Mouse (Mus musculus): ENCODE measurements at regions not wholly inside any gene's neighbourhood (a gene's known extent, or its start where the extent isn't known, plus 50 kb on each side); places are given as distances from the start of the nearest gene placed in this dataset.
"Not testable (repeated sequence)": the region's sequence is repeated elsewhere in the genome, so short reads cannot be mapped to it uniquely, and the experiment has no call there.

GRCm38 (mm10) chr2:39420696-39421095 is 194.4 kb upstream of the Ppp6c start:
- in situ Hi-C loops (cut with MboI; ENCODE audit: unreplicated experiment in 2 of 2), result no loop called here

GRCm38 (mm10) chr2:39400336-39400735 is 174.1 kb upstream of the Ppp6c start:
- in situ Hi-C loops (cut with MboI; ENCODE audit: unreplicated experiment in 2 of 2), result no loop called here

GRCm38 (mm10) chr2:39399523-39399922 is 173.3 kb upstream of the Ppp6c start:
- in situ Hi-C loops (cut with MboI; ENCODE audit: unreplicated experiment in 2 of 2), result no loop called here

GRCm38 (mm10) chr2:39394643-39395042 is 168.4 kb upstream of the Ppp6c start:
- in situ Hi-C loops (cut with MboI; ENCODE audit: unreplicated experiment in 2 of 2), result no loop called here

GRCm38 (mm10) chr2:39377264-39377663 is 151.0 kb upstream of the Ppp6c start:
- in situ Hi-C loops (cut with MboI; ENCODE audit: unreplicated experiment in 2 of 2), result loop anchor here (5.0 to 10.0 kb wide), 5 partner anchors 100 to 942 kb away; partner anchors contain the start of gene Nr6a1 (in 1 of the 2)

- in situ Hi-C loops (cut with MboI; ENCODE audit: unreplicated experiment in 2 of 2), result loop anchor here (5.0 to 25.0 kb wide), 8 partner anchors 96 to 938 kb away; partner anchors contain the start of gene Nr6a1 (in 2 of the 2)
Measured at GRCm38 (mm10) chr2:39373068-39373779, 147.0 kb upstream of the Ppp6c start.

- in situ Hi-C loops (cut with MboI; ENCODE audit: unreplicated experiment in 2 of 2), result no loop called here
Measured at GRCm38 (mm10) chr2:39344207-39344606, 118.0 kb upstream of the Ppp6c start.

GRCm38 (mm10) chr2:39340406-39340805 is 114.2 kb upstream of the Ppp6c start:
- in situ Hi-C loops (cut with MboI; ENCODE audit: unreplicated experiment in 2 of 2), result no loop called here

- in situ Hi-C loops (cut with MboI; ENCODE audit: unreplicated experiment in 2 of 2), result no loop called here
Measured at GRCm38 (mm10) chr2:39338832-39339649, 112.8 kb upstream of the Ppp6c start.

- in situ Hi-C loops (cut with MboI; ENCODE audit: unreplicated experiment in 2 of 2), result no loop called here
Measured at GRCm38 (mm10) chr2:39337524-39337923, 111.3 kb upstream of the Ppp6c start.

GRCm38 (mm10) chr2:39325715-39326493 is 99.7 kb upstream of the Ppp6c start:
- in situ Hi-C loops (cut with MboI; ENCODE audit: unreplicated experiment in 2 of 2), result no loop called here

GRCm38 (mm10) chr2:39325122-39325521 is 98.9 kb upstream of the Ppp6c start:
- in situ Hi-C loops (cut with MboI; ENCODE audit: unreplicated experiment in 2 of 2), result not testable (repeated sequence)

GRCm38 (mm10) chr2:39299798-39300382 is 73.6 kb upstream of the Ppp6c start:
- in situ Hi-C loops (cut with MboI; ENCODE audit: unreplicated experiment in 2 of 2), result no loop called here

- in situ Hi-C loops (cut with MboI; ENCODE audit: unreplicated experiment in 2 of 2), result no loop called here
Measured at GRCm38 (mm10) chr2:39299290-39299689, 73.0 kb upstream of the Ppp6c start.

- in situ Hi-C loops (cut with MboI; ENCODE audit: unreplicated experiment in 2 of 2), result no loop called here
Measured at GRCm38 (mm10) chr2:39295435-39295834, 69.2 kb upstream of the Ppp6c start.

GRCm38 (mm10) chr2:39278218-39278617 is 52.0 kb upstream of the Ppp6c start:
- in situ Hi-C loops (cut with MboI; ENCODE audit: unreplicated experiment in 2 of 2), result loop anchor here (5.0 to 10.0 kb wide), 3 partner anchors 94 to 613 kb away; no protein-coding TSS in a partner anchor

All from v-Abl transformed pro-B cells (cell line).